Mouse (Mus musculus) mature B cell (primary cell): ENCODE results near the gene Mndal.
"Not testable (repeated sequence)": the region's sequence is repeated elsewhere in the genome, so short reads cannot be mapped to it uniquely, and the experiment has no call there.

Experiments
- in situ Hi-C: fragments of 300-500 bp; cut with MboI; formaldehyde crosslinking; loops from 2 replicates; pipeline ENCODE4 v1.14.3; 2019

Mndal gene

DNA sequence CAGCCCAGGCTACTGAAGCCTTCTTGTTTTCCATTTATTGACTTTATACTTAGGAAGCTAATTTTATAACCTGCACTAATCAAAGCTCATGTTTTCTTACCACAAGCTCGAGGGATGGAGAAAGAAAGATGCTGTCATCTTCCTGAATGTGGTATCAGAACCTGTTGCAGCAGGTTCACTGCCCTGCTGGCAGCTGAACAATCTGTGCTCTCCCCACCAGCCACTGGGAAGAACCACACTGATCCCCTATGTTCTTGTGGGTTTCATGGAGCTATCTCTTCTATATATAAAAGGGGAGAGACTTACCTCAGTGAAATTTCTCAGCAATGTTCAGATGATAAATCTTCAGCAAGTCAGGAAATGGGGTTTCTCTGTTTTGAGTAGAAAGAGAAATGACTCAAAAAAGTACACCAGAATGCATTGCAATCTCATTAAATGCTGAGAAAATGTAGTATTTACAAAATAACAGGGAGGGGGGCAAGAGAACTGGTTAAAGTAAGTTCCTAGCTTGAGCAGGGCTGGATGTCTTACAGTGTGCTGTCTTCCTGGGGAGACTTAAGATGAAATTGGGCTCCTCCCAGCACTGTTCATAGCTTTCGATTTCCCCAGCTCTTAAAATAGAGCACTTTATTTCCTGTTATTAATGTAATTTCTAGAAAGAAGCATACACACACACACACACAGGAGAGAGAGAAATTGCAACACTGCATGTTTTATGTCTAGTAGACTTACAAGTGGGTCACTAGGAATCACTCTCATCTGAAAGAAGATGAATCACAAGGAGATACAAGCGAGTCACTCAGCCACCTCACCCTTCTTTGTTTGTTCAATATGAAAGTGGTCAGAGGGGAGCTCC, at the start of gene Mndal, which contains the start of gene Ifi203:
TSS of gene Mndal (minus strand) at position 568 of the 856 bp plus-strand sequence.
TSS of gene Ifi203 (minus strand) at position 749 of the 856 bp plus-strand sequence.
- in situ Hi-C loops = not testable (repeated sequence)

DNA sequence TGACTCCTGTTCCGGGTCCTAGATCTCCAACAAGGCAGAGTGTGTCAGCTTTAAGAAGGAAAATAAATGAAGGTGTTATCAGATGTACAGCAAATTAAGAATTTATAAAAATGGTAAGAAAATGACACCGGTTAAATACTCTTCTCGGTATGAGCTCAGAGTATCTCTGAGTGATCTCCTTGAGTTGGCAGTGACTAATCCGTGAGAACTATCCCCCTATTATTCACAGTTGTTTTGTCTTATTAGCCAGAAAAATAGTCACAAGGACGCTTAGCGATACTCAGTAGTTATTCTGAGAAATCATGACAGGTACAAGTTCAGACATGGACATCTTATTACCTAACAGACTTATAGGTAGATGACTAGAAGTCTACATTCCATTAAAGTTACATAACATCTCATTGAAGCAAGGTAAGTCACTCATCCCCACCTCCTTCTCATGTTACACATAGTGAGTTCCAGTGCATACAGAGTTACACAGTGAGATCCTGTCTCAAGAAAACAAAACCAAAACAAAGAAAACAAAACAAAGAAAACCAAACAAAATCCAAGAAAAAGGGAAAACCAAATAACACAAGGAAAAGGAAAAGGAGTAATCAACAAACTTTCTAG, 40.5 kb upstream of the Mndal start, which contains the start of gene Ifi202b:
TSS of gene Ifi202b (minus strand) at position 51 of the 612 bp plus-strand sequence.
- in situ Hi-C loops = not testable (repeated sequence)

DNA sequence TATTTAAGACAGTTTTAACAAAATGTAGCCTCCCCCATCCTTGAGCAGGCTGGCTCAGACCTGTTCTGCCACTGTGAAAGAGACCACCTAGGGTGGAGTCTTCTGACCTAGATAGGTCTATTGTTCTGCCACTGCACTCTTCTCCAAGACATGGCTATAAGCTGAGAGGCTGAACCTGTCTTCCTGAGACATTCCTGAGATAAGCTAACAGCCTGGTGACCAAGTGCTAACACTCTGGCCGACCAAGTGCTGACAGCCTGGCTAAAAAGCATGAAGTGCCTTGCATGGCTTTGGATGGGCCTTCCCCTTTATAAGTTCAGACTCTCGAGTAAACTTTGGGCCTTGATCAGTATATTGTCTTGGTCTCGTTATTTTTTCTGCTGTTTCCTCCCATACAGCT, 38.7 kb upstream of the Mndal start:
- in situ Hi-C loops = not testable (repeated sequence)

DNA sequence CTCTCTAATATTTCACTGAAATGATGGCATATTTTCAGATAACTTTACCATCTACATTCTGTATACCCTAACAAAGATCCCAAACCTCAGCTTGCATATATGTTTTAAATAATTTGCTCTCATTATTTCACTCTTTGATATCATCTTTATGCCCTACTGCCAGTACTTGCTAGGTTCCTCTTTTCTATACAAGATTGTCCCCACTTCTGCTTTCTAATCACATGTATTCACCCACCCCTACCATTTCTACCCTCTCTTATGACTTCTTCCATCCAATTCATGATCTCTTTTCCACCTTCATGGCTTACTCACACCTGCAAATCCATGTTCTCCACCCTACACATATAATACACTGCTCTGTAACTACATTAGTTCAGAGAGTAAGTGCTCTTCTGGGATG, 35.3 kb upstream of the Mndal start:
- in situ Hi-C loops = no loop called here

DNA sequence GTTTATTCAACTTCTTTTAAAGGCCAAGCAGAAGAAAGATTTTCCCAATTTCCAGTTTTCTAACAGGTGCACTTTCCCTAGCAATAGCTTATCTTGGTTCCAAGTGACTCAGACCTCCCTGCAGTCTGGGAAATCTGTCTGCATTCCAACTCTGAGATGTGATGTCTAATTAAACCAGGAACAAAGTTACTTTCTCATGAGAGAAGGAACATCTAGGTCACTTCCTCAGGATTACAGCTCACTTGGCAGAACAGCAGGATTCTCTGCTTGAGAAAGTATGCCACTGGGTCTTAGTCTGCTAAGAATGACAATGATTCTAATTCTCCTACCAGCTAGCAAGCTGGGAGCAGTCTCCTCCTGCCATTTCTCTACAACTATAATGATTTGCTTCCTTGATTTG, 30.8 kb upstream of the Mndal start:
- in situ Hi-C loops = no loop called here

DNA sequence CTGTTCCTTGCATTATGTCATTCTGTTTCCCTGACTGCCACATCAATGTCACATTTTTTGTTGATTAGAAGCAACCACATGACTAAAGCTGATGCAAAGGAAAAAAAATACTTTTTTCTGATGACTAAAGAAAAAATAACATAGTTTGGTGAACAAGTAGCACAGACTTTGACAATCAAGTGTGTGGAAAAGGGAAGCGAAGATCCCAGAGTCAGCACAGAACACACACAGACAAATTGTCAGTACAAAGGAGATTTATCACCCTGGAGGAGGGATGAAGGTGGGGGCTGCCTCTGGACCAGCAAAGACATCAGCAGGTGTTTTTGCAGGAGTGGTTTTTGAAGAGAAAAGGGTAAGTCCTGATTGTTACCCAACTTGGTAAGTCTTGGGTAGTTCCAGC, 19.2 kb upstream of the Mndal start:
- in situ Hi-C loops = not testable (repeated sequence)

DNA sequence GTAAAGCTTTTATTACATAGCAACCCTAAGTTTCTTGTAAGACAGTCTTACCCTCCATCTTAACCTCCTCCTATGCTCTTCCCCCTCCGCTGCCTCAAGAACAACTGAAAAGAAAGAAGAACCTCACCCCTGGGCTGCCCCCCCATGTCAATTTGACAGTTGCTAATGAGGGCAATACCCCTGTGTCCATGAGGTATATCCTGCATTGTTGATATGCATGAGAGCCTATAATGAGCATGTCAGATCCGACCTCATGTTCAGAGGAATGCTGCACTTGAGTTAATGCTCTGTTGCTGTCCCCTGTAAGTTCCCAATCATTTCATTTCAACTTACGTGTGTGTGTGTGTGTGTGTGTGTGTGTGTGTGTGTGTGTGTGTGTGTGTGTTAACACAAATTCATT, 17.7 kb upstream of the Mndal start:
- in situ Hi-C loops = not testable (repeated sequence)

DNA sequence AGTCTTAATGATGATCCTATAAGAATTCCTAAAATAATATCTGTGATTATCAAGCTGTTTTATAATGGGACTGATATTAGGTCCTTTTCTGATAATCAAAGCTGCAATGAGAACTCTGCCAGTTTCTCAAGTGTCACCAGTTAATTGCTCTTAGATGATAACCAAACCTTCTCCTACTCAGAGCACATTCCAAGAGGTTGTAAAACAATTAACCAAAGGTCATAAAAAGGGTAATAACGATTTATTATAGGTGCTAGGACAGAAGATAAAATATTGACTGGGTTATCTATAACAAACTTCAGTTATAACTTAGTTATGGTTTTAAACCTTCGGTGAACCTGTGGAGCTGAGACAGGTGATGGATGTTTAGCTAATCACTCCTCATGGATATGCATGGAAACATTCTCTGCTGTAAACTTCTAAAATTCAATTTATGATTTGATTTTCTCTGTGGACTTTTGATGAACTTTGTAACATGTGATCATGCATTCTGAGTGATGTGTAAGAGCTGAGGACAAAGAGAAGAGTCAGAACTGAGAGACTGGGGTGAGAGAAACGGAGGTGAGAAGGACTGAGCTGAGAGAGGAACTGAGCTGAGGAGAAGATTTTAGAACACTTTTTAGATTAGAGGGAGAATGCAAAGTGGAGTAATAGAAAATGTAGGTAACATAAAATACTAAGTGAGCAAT, 13.7 kb upstream of the Mndal start:
- in situ Hi-C loops = not testable (repeated sequence)

DNA sequence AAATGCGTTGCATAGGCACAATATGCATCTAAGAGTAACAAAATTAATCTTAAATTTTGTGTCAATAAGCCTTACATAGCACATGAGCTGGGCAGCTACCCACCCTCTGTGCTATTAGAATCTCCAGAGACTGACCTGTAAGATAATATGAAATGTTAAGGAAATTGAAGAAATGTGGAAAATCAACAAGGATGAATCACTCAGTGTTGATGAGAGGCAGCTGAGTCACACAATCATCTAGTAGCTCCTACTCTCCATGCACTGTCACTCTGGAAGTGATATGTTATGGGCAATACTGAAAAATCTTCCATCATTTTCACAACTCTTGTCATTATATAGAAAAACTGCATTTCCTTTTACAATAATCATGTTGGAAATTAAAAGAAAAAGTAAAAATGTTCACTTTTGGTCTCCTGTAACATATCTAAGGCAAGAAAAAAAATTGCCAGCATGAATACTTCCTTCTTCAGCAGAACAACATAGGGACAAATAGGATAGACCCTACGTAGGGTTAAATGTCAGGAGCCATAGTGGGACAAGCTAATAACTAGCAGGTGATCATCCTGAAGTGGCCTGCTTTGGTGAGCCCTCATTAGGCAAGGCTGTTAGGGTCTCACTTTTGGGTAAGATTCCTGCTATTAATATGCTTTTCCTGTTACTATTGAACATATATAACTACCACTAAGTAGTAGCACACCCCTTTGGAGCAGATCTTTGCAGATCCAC, 12.9 kb upstream of the Mndal start:
- in situ Hi-C loops = no loop called here

DNA sequence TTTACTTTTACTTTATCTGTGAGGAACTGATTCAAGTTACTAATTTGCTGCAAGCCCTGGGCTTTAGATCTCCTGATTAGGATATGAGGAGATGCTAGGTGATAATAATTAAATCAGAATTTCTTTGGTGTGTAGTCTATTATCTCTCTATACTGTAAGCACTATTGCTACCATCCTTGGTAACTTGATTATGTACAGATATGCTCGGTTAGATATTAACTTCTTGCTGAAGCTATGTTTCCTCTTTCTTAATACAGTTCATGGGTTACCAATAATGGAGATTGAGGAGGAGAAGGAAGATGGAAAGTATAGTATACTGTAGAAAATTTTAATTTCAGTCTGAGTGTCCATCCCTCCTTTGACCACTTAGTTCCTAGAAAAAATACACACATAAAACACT, 11.3 kb upstream of the Mndal start:
- in situ Hi-C loops = no loop called here

DNA sequence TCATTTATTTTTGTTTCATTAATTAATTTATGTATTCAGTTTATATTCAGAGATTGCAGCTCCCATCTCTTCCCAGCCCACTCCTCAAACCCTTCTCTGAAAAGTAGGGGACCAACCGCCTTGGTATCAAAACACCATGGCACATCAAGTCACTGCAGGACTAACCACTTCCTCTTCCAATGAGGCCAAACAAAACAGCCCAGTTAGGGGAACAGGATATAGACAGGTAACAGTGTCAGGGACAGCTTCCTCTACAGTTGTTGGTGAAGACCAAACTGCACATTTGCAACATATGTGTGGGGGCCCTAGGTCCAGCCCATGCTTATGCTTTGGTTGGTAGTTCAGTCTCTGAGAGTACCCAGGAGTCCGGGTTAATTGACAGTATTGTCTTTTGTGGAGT, 6.8 kb upstream of the Mndal start:
- in situ Hi-C loops = not testable (repeated sequence)

DNA sequence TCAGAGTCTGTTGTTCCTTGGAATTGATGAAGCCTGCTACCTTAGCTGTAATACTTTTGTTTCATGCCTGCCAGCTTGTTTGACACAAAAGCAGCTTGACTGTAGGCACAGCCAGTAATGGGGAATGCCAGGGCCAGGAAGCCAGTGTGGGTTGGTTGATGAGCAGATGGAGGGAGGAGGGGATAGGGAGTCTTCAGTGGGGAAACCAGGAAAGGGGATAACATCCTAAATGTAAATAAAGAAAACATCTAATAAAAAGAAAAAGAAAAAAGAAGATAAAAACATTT, 432 bp upstream of the Mndal start:
- in situ Hi-C loops = not testable (repeated sequence)

DNA sequence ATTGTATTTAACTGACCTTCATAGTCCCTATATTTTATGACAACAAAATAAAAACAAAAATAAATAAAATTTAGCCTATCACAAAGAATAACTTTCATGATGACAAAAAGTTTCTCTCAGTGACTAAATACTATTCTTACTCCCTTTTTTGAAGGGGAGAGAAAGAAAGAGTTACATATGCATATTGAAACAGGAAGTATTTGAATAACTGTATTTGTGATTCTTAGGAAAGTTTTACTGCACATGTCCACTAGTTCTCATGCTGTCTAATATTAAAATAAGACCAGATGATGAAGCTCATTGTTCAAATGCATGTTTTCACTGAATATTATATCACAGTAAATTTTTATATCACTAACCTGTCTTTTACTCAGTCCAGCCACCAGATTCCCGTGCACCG, 769 bp downstream of the Mndal start:
- in situ Hi-C loops = not testable (repeated sequence)

DNA sequence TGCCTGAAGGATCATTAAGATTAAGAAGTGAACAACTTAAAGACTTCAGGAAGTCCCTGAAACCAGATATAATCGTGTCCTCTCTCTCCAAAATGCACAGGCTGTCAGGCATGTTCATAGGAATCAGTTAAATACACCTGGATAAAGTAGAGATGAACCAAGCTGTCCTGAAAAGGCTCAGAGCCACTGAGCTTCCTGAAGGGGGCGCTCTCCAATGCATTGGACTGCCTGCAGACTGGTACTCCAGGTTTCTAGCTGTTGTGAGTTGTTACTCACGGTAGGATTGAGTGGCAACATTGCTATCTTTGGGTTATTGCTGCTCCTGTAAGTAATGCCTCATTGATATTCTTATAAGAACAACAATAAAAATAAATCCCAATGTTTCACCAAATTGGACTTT, 23.0 kb downstream of the Mndal start:
- in situ Hi-C loops = not testable (repeated sequence)

DNA sequence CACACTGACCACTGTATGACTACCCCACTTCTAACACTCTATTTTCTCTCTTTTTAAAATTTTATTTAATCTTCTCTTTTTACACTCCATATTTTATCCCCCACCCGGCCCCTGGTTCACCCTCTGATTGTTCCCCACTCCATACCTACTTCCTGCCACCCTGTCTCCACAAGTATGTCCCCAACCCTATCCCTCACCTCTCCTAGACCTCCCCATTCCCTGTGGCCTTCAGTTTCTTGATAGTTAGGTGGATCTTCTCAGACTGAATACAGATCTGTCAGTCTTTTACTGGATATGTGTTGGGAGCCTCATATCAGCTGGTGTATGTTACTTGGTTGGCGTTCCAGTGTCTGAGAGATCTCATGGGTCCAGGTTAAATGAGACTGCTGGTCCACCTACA, 27.7 kb downstream of the Mndal start:
- in situ Hi-C loops = no loop called here

DNA sequence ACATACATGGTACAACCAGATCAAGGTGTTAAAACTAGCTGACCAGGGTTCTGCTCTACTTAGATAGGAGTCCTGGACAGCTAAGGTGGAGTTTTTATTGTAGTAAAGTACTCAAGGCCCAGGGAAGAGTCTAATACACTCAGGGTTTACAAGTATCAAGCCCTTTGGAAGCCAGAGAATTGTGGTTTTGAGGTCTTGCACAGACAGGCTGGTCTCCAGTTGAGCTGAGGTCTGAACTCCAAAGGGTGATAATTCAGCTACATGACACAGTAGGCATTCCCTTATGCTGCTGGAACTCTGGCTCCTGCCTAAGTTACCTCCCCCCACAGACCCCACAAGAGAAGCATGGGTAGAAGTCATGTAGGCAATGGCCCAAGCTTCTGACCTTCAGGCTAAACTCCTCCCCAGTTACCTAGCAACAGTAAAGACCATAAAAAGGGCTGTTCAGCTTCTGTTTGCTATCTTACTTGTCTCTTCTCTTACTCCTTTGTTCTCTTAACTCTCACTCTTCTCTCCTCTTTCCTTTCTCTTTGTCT, 29.0 kb downstream of the Mndal start:
- in situ Hi-C loops = not testable (repeated sequence)

DNA sequence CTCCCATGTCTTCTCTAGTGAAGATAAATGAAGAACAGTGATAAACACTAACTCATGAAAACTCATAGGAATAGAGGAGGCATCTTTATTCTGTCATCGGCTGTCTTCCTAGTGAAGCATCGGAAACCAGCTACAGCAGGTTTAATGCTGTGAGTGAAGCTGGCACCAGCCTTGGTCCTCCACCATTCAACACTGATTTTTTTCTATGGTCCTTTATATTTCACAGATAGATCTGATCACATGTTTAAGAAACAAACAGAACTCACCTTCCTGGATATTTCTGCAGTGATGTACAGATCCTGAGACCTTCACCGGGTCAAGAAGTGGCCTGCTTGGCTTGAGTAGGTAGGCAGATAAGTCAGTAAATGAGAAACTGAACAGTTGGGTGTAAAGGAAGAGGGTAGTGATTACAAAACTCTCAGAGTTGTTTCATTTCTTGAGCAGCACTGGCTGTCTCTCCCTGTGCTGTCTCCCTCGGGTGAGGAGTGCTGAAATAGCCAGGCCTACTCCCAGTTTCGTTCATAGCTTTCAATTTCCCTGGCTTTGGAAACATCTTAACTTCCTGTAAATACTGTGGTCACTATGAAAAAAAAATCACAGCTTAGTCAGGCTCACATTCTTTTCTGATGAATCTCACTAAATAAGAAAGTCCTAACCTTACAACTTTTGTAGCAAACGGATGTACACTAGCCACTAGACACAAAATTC, 29.6 kb downstream of the Mndal start, which contains the start of gene Ifi211:
TSS of gene Ifi211 (minus strand) at position 499 of the 708 bp plus-strand sequence.
- in situ Hi-C loops = not testable (repeated sequence)

DNA sequence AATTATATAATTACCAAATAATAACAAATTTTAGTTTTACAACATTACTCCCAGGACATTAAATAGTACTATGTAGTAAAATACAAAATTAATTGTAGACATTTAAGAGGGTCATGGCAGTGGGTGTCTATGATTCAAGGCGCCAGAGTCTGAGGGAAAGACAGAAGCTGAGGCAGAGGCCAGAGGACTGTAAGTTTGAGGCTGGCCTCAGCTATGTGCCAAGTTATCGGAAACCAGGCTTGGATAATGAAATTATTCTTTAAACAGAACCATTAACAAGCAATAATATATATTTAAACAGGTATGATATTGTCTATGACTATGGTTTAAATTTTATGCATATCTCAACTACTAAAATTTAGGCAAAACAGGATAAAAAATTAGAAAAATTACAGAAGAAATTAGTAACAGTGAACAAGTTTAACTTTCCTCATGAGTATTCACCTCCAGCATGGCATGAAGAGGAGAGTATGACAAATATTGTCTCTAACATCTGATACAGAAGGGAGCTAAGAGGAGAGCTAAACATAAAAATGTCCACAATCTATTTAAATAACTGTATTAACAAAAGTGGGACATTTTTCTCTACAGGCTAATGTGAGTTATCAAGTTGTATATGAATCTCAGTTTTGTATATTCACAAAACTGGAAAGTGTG, 30.4 kb downstream of the Mndal start:
- in situ Hi-C loops = no loop called here

DNA sequence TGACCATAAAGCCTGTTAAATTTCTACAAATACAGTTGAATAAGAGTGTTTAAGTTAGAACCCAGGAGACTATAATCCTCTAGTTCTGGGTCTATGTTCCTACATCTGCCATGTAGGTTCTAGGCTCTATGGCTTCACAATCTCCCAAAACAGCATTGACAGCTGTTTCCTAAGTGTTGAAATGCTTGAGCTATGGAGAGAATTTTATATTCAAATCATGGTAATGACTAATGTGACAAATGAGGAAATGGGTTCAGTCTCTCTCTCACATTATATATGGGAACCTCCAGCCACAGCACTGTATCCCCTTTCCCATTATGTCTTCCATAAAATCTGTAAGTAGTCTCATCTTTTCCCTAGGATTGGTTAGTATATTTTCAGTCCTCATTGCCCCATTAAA, 33.9 kb downstream of the Mndal start:
- in situ Hi-C loops = not testable (repeated sequence)

DNA sequence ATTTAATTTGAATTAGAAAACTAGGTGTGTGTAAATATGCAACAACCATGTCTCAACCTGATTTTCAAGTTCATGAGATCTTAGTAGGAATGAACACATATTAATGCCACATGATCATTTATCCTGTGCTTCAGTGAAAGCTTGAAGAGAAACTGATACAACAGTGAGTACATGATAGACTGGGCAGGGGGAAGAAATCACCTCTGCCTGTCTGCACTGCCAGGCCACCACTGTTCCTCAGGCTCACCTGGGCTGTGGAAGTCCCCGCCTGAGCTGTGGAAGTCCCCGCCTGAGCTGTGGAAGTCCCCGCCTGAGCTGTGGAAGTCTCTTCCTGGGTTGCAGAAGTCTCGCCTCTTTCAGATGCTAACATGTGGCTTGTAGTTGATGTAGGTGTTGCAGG, 36.4 kb downstream of the Mndal start:
- in situ Hi-C loops = not testable (repeated sequence)

DNA sequence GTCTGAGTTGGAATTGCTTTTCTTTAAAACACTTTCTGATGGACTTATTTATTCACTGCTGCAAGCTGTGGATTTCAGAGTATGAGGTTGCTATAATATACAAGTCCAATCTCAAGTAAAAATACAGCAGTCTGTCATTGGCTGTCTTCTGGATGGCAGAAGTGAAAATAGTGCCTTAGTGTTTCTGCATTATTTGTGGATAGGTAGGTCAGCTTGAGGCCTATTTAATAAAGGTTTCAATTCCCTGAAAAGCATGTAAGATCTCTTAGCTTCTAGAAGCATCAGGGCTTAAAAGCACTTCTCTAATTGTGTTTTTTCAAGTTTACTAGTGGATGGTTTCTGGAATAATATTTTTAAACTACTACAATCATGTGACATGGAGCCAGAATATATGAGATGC, 52.5 kb downstream of the Mndal start:
- in situ Hi-C loops = not testable (repeated sequence)
